Mouse (Mus musculus) erythroblast, embryonic 14.5 days (primary cell): ENCODE data around the gene Gipc1. TPM values are rescaled to one million over a fixed set of nuclear protein-coding genes. Genes with fewer than 3 reads are reported as not detected.

Source experiments
- H3K27me3 ChIP-seq: 2 replicates; pipeline ENCODE4 v1.6.1; 2012; ENCODE audit warnings: inconsistent platforms; ENCODE audit not compliant: control insufficient read depth
- H3K36me3 ChIP-seq: 2 replicates; pipeline ENCODE4 v1.6.1; 2012; ENCODE audit warnings: mild to moderate bottlenecking, inconsistent platforms; ENCODE audit not compliant: control insufficient read depth
- H3K4me1 ChIP-seq: 2 replicates; pipeline ENCODE4 v1.6.1; 2012; ENCODE audit warnings: inconsistent platforms; ENCODE audit not compliant: control insufficient read depth
- H3K4me3 ChIP-seq: replicated peaks from 2 replicates; pipeline ENCODE3; 2012; ENCODE audit warnings: moderate library complexity, mild to moderate bottlenecking, inconsistent platforms
- H3K9me3 ChIP-seq: 2 replicates; pipeline ENCODE4 v1.6.1; 2012; ENCODE audit warnings: low read length, inconsistent platforms, mixed read lengths; ENCODE audit not compliant: control insufficient read depth
- GATA1 ChIP-seq: IDR thresholded peaks from 2 replicates; pipeline ENCODE4 v1.6.1; 2012; ENCODE audit warnings: low read length, inconsistent platforms, mixed read lengths
- TAL1 ChIP-seq: IDR thresholded peaks from 3 replicates; pipeline ENCODE4 v1.6.1; 2012; ENCODE audit warnings: low read length, inconsistent platforms, mixed read lengths
- polyA plus RNA-seq: library from polyadenylated mRNA; stranded (reverse); fragments of >175 nt; gene quantifications from 2 replicates; pipeline ENCODE4 v1.2.3, GENCODE M21; 2012

Gene Gipc1
- polyA plus RNA-seq, 1 experiment = 10.0 TPM

DNA sequence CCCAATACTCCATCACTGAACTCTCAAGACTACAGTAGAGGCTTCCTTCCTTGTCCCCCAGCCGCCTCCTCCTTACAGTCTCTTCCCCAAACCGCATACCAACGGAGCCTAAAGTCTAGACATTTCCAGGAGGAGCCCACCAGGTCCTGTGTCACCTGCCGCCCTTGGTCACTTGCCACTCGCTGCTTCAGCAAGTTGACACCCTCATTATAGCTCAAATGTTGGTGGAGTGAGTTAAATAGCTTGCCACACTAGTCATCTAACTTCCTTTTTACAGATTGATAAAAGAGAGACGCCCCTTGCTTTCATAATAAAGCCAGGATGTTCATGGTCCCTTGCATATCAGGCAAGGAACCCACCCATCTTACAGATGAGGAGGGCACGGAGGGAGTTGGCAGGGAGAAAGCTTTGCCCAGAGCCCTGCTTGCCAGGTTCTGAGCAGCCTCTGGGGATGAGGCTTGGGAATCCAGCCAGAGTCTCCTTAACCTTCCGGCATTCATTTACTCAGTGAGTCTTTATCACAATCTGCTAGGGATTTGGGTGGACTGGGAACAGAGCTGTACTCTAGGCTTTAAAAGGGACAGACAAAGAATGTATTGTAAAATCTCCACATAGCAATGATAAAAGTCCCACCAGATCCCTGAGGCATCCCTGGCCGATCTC is 48.1 kb downstream of the Gipc1 start:
- H3K4me1 ChIP-seq = peaks cover 32% of the 10 kb centered on the region
- H3K9me3 ChIP-seq = no peaks in the 10 kb centered on the region; the same call in 1 of the 2 replicates
- H3K4me3 ChIP-seq = no peak overlapping the region
- H3K27me3 ChIP-seq = no peaks in the 10 kb centered on the region
- no peaks in the 10 kb centered on the region for H3K36me3 ChIP-seq
- TF ChIP-seq GATA1 (no peak), TAL1 (no peak)

GRCm38 (mm10) chr8:83703426-83703825 is 50.9 kb downstream of the Gipc1 start:
- H3K9me3 ChIP-seq = no peaks in the 10 kb centered on the region; the same call in 1 of the 2 replicates
- H3K4me1 ChIP-seq = peaks cover 12% of the 10 kb centered on the region
- H3K27me3 ChIP-seq = no peaks in the 10 kb centered on the region
- TF ChIP-seq GATA1 = no peak
- no peak for TF ChIP-seq TAL1
- no peaks in the 10 kb centered on the region for H3K36me3 ChIP-seq
- H3K4me3 ChIP-seq = no peak overlapping the region

DNA sequence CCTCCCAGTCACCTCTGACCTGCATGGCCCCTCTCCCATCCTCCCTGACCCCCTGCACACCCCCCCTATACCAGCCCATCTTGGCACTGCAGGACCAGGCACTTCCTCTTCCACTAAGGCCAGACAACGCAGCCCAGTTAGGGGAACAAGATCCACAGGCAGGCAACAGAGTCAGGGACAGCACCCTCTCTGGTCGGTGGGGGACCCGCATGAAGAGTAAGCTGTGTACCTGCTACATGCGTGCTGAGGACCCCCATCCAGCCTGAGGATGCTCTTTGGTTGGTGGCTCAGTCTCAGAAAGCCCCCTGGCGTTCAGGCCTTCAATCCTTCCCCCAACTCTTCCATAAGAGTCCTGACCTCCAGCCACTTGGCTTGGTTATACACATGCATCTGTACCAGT is 53.9 kb downstream of the Gipc1 start:
- H3K9me3 ChIP-seq = no peaks in the 10 kb centered on the region
- H3K36me3 ChIP-seq = no peaks in the 10 kb centered on the region
- TF ChIP-seq TAL1 = no peak
- TF ChIP-seq GATA1 = no peak
- H3K27me3 ChIP-seq = no peaks in the 10 kb centered on the region
- no peaks in the 10 kb centered on the region; the same call in 1 of the 2 replicates for H3K4me1 ChIP-seq
- H3K4me3 ChIP-seq = no peak overlapping the region

DNA sequence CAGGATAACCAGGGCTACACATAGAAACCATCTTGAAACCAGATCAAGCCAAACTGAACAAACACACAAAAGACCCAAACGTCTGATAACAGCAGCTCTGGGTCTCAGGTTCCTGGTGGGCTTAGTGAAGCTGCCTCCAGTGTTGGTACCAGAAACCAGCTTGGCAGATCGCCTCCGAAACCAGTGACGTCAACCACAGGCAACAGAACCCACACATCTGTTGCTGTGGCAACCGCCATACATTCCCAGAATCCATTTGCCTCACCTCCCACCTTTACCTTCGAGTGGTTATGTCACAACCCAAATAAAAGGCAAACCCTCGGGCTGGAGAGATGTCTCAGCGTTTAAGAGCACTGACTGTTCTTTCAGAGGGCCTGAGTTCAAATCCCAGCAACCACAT is 55.1 kb downstream of the Gipc1 start:
- Histone ChIP-seq H3K27me3 (no peaks in the 10 kb centered on the region; the same call in 1 of the 2 replicates), H3K9me3 (no peaks in the 10 kb centered on the region), H3K36me3 (no peaks in the 10 kb centered on the region), H3K4me1 (no peaks in the 10 kb centered on the region; the same call in 1 of the 2 replicates), H3K4me3 (no peak overlapping the region)
- TF ChIP-seq GATA1 (no peak), TAL1 (no peak)

Other genes starting within 250 kb of the Gipc1 start
- gene Scoc, start 194.3 kb upstream of the Gipc1 start, polyA plus RNA-seq = 0.48 and 0.70 TPM in 2 replicates
- gene Olfr370, start 116.9 kb upstream of the Gipc1 start, polyA plus RNA-seq = not detected in 2 replicates
- 76.6 and 87.5 TPM in 2 replicates for gene Ndufb7, start 86.0 kb upstream of the Gipc1 start, polyA plus RNA-seq
- gene Tecr, start 44.7 kb upstream of the Gipc1 start, polyA plus RNA-seq = 33.6 and 58.0 TPM in 2 replicates
- gene Dnajb1, start 44.5 kb upstream of the Gipc1 start, polyA plus RNA-seq = 20.5 and 20.7 TPM in 2 replicates
- 0.01 and 0.02 TPM in 2 replicates for gene Ptger1, start 14.0 kb downstream of the Gipc1 start, polyA plus RNA-seq
- gene Pkn1, start 46.5 kb downstream of the Gipc1 start, polyA plus RNA-seq = 1.2 and 1.7 TPM in 2 replicates
- 3.0 and 5.3 TPM in 2 replicates for gene Ddx39, start 62.5 kb downstream of the Gipc1 start, polyA plus RNA-seq
- gene Adgre5, start 88.6 kb downstream of the Gipc1 start, polyA plus RNA-seq = 0.17 and 0.35 TPM in 2 replicates
- gene Adgrl1, start 247.4 kb downstream of the Gipc1 start, polyA plus RNA-seq = 0.04 and 0.08 TPM in 2 replicates